Mouse (Mus musculus) megakaryocyte, embryonic 14.5 days (primary cell): ENCODE measurements around the gene Pnp.

ENCODE experiments used
- FLI1 ChIP-seq: IDR thresholded peaks from 2 replicates; pipeline ENCODE4 v1.6.1; 2012; ENCODE audit warnings: low read length, inconsistent platforms, mixed read lengths
- GATA1 ChIP-seq: IDR thresholded peaks from 3 replicates; pipeline ENCODE4 v1.6.1; 2012; ENCODE audit warnings: mixed read lengths, low read length, inconsistent platforms, borderline replicate concordance

DNA sequence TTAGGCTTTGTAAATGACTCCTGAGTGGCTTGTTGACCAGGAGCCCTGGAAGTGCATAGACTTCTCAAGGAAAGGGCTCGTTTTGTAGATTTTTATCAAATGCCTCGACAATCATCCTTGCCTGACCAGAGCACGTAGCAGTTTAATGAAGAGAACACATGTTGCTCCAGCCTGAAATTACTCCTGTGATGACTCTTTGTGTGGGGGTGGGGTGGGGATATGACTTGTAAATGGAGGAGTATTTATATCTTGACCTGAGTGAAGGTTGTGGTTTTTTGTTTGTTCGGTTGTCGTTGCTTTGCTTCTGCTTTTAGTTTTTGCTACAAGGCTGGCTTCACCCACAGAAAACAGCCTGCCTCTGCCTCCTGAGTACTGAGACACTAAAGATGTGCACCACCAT, 51.0 kb downstream of the Pnp start:
- TF ChIP-seq GATA1 (no peak), FLI1 (no peak)
